Mouse (Mus musculus): ENCODE measurements at regions not wholly inside any gene's neighbourhood (a gene's known extent, or its start where the extent isn't known, plus 50 kb on each side); places are given as distances from the start of the nearest gene placed in this dataset.

DNA sequence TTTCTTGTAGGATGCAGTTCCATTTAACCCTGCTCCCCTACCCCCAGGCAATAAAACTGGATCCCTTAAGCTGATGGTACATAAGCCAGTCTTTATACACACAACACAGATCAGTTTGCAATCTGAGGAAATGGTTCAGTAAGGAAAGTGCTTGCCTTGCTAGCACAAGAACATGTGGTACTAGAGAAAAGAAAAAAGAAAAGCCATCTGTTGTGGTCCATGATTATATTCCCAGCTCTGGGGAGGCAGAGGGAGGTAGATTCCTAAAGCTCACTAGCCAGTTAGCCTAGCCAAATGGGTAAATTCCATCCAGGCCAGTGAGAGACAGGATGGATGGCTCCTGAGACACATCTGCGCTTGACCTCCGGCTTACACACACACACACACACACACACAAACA is 206.2 kb upstream of the Ddx18 start:
- ATAC-seq (no peak), DNase-seq (ENCODE audit: low spot score) (no peak)
- H3K27ac ChIP-seq (ENCODE audit: low read depth, low read length): no peak overlapping the region
- no peaks in the 10 kb centered on the region for H3K36me3 ChIP-seq (ENCODE audit: control insufficient read depth, insufficient read depth, low read length)
- 100% methylated on average over 2 of the region's 2 CpGs for WGBS
- no peaks in the 10 kb centered on the region for H3K4me1 ChIP-seq (ENCODE audit: control insufficient read depth, insufficient read depth, low read length)
- no peak overlapping the region for H3K9ac ChIP-seq (ENCODE audit: low read length)
- no peaks in the 10 kb centered on the region for H3K27me3 ChIP-seq (replicated peaks; ENCODE audit: control insufficient read depth, insufficient read depth, low read length)
- no peak overlapping the region for H3K4me2 ChIP-seq (ENCODE audit: low read length)
- H3K9me3 ChIP-seq (replicated peaks; ENCODE audit: control insufficient read depth, low read length): no peaks in the 10 kb centered on the region
- no peak overlapping the region for H3K4me3 ChIP-seq (ENCODE audit: low read depth, low read length)

DNA sequence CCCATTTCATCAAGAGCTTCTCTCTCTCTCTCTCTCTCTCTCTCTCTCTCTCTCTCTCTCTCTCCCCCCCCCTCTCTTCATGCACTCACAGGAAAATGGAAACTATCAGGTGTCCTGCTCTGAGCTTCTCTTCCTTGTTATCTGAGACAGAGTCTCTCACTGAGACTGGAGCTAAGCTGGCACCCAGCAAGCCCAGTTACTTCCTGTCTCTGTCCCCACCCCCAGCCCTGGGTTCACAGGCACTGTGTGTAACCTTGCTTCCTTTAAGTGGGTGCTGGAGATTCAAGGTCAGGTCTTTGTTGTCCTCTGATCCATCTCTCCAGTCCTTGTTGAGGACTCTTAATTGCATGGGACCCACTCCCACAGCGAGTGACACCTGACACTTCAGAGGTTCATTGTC is 203.7 kb upstream of the Ddx18 start:
- Histone ChIP-seq H3K27ac (ENCODE audit: low read depth, low read length) (no peak overlapping the region), H3K27me3 (replicated peaks; ENCODE audit: control insufficient read depth, insufficient read depth, low read length) (no peaks in the 10 kb centered on the region), H3K9ac (ENCODE audit: low read length) (no peak overlapping the region), H3K4me3 (ENCODE audit: low read depth, low read length) (no peak overlapping the region), H3K36me3 (ENCODE audit: control insufficient read depth, insufficient read depth, low read length) (no peaks in the 10 kb centered on the region), H3K9me3 (replicated peaks; ENCODE audit: control insufficient read depth, low read length) (no peaks in the 10 kb centered on the region), H3K4me2 (ENCODE audit: low read length) (no peak overlapping the region), H3K4me1 (ENCODE audit: control insufficient read depth, insufficient read depth, low read length) (no peaks in the 10 kb centered on the region)
- ATAC-seq (no peak), DNase-seq (ENCODE audit: low spot score) (no peak)
- WGBS: 90% methylated on average over 1 of the region's 1 CpGs

DNA sequence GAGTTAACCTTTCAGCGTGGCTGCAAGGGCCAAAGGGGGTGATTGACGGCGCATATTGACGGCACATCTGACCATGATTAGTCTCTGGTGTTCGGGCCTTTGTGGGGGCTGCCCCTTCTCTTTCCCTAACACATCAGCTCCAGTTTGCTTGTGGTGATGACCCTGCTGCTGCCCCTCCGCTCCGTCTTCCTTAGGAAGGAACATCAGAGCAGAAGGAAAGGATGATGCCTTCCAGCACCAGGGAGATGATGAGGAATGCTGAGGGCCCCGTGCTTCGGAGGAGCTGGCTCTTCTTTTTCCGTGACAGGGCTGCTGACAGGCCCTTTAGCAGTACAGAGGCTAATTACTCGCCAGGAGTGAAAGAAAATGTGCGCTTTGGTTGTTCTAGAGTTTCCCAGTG is 203.1 kb upstream of the Ddx18 start:
- DNase-seq (ENCODE audit: low spot score) (no peak), ATAC-seq (no peak)
- Histone ChIP-seq H3K27me3 (replicated peaks; ENCODE audit: control insufficient read depth, insufficient read depth, low read length) (no peaks in the 10 kb centered on the region), H3K27ac (ENCODE audit: low read depth, low read length) (no peak overlapping the region), H3K4me3 (ENCODE audit: low read depth, low read length) (no peak overlapping the region), H3K4me1 (ENCODE audit: control insufficient read depth, insufficient read depth, low read length) (no peaks in the 10 kb centered on the region), H3K36me3 (ENCODE audit: control insufficient read depth, insufficient read depth, low read length) (no peaks in the 10 kb centered on the region), H3K4me2 (ENCODE audit: low read length) (no peak overlapping the region), H3K9ac (ENCODE audit: low read length) (no peak overlapping the region), H3K9me3 (replicated peaks; ENCODE audit: control insufficient read depth, low read length) (no peaks in the 10 kb centered on the region)
- 69% methylated on average over 12 of the region's 12 CpGs for WGBS

DNA sequence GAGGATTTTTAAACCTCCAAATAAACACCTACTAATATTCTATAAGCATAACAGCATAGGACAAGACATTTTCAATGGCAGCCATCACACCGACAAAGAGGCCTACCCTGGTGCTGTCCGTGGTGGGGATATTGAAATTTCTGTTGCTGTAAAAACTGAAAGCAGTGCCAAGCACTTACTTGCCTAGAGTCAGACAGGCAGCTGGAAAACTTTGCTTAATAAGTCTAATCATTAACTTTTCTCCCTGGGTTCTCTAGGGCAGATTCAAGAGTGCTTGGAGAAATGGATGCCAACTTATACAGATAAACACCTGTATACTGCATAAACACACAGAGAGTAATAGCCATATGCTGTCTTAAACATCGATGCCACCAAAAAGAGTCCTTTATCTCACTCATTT is 192.3 kb upstream of the Ddx18 start:
- Histone ChIP-seq H3K4me2 (ENCODE audit: low read length) (no peak overlapping the region), H3K27me3 (replicated peaks; ENCODE audit: control insufficient read depth, insufficient read depth, low read length) (no peaks in the 10 kb centered on the region), H3K4me1 (ENCODE audit: control insufficient read depth, insufficient read depth, low read length) (no peaks in the 10 kb centered on the region), H3K27ac (ENCODE audit: low read depth, low read length) (no peak overlapping the region), H3K36me3 (ENCODE audit: control insufficient read depth, insufficient read depth, low read length) (no peaks in the 10 kb centered on the region), H3K4me3 (ENCODE audit: low read depth, low read length) (no peak overlapping the region), H3K9me3 (replicated peaks; ENCODE audit: control insufficient read depth, low read length) (no peaks in the 10 kb centered on the region), H3K9ac (ENCODE audit: low read length) (no peak overlapping the region)
- ATAC-seq: no peak
- no peak for DNase-seq (ENCODE audit: low spot score)
- 91% methylated on average over 3 of the region's 3 CpGs for WGBS

DNA sequence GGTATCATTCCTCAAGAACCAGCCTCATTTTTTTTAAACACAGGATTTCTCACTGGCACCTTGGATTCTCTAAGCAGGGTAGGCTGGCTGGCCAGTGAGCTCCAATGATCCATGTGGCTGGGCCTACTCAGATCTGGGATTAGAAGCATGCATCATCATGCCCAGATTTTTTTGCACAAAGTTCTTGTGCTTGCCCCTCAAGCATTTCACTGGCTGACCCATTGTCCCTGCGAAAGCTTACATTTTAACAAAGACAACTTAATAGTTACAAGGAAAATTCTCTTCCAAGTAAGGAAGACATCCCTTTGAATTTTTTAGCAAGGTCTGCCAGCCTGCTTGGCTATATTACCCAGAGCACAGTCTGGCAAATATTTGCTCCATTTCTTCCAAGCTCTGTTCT is 177.4 kb upstream of the Ddx18 start:
- ATAC-seq (no peak), DNase-seq (ENCODE audit: low spot score) (no peak)
- 96% methylated on average over 1 of the region's 1 CpGs for WGBS
- H3K4me2 ChIP-seq (ENCODE audit: low read length): no peak overlapping the region
- H3K4me1 ChIP-seq (ENCODE audit: control insufficient read depth, insufficient read depth, low read length): no peaks in the 10 kb centered on the region
- no peaks in the 10 kb centered on the region for H3K27me3 ChIP-seq (replicated peaks; ENCODE audit: control insufficient read depth, insufficient read depth, low read length)
- no peaks in the 10 kb centered on the region for H3K36me3 ChIP-seq (ENCODE audit: control insufficient read depth, insufficient read depth, low read length)
- H3K9ac ChIP-seq (ENCODE audit: low read length): no peak overlapping the region
- H3K4me3 ChIP-seq (ENCODE audit: low read depth, low read length): no peak overlapping the region
- no peak overlapping the region for H3K27ac ChIP-seq (ENCODE audit: low read depth, low read length)
- H3K9me3 ChIP-seq (replicated peaks; ENCODE audit: control insufficient read depth, low read length): no peaks in the 10 kb centered on the region

DNA sequence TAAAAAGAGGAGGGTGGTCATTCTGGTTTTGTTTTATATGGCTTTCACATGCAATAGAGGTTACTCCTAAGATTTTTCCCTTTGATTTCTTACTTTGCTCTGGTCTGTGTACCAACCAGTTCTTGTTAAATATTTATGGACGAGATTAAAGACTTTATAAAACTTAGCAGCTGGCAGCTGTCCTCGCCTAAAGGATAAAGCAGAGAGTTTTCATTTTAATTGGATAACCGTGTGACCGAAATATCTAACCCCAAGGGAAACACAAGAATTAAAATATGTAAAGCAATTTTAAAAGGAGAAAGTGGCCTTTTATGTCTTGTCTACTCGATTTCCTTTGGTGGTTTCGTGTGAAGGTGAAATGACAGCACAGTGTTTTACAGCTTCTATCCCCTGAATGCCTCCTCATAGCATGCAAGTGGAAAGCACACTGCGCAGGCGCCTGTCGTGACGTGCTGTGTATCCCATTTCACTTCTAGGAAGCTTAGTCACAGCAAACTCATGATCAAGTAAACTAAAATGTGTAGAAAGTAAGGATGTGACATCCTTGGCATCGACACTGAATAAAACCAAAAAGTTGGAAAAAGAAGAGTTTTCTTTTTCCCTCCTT is 167.4 kb upstream of the Ddx18 start:
- WGBS: 74% methylated on average over 11 of the region's 11 CpGs
- Histone ChIP-seq H3K9me3 (replicated peaks; ENCODE audit: control insufficient read depth, low read length) (no peaks in the 10 kb centered on the region), H3K4me1 (ENCODE audit: control insufficient read depth, insufficient read depth, low read length) (no peaks in the 10 kb centered on the region), H3K27ac (ENCODE audit: low read depth, low read length) (no peak overlapping the region), H3K36me3 (ENCODE audit: control insufficient read depth, insufficient read depth, low read length) (no peaks in the 10 kb centered on the region), H3K4me3 (ENCODE audit: low read depth, low read length) (no peak overlapping the region), H3K9ac (ENCODE audit: low read length) (no peak overlapping the region), H3K27me3 (replicated peaks; ENCODE audit: control insufficient read depth, insufficient read depth, low read length) (no peaks in the 10 kb centered on the region), H3K4me2 (ENCODE audit: low read length) (no peak overlapping the region)
- DNase-seq (ENCODE audit: low spot score) (peak; percentile 13), ATAC-seq (peak; percentile 23; the same call in 1 of the 2 replicates)

DNA sequence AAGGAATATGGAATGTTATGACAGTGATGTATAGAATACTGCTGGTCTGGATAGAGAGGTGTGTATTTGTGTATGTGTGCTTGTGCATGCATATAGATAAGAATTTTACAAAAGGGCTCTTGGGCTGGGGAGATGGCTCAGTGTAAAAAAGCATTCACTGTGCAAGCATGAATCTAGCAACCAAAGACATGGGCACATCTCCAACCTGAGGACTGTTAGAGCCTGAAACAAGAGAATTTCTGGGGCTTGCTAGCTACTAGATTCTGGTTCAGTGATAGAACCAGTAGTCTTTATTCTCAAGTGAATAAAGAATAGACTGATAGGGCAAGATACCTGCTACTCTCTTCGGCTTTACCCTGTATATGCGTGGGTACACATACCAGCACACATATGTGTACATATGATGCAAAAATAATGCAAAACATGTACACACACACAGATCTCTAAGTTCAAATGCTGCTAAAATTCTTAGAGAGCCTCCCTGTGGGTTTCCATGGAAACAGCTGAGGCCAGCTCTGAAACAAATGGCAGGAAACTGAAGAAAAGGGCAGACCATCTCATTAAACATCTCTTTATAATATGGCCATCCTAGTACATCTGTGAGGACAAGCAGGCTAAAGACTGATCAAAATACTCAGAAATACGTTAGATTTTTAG is 166.8 kb upstream of the Ddx18 start:
- 76% methylated on average over 3 of the region's 3 CpGs for WGBS
- H3K27me3 ChIP-seq (replicated peaks; ENCODE audit: control insufficient read depth, insufficient read depth, low read length): no peaks in the 10 kb centered on the region
- no peak overlapping the region for H3K4me2 ChIP-seq (ENCODE audit: low read length)
- peak; percentile 51 for DNase-seq (ENCODE audit: low spot score)
- no peaks in the 10 kb centered on the region for H3K4me1 ChIP-seq (ENCODE audit: control insufficient read depth, insufficient read depth, low read length)
- no peaks in the 10 kb centered on the region for H3K9me3 ChIP-seq (replicated peaks; ENCODE audit: control insufficient read depth, low read length)
- ATAC-seq: peak; percentile 34; the same call in 1 of the 2 replicates
- H3K27ac ChIP-seq (ENCODE audit: low read depth, low read length): no peak overlapping the region; the same call in 1 of the 2 replicates
- H3K9ac ChIP-seq (ENCODE audit: low read length): no peak overlapping the region
- H3K36me3 ChIP-seq (ENCODE audit: control insufficient read depth, insufficient read depth, low read length): no peaks in the 10 kb centered on the region
- no peak overlapping the region for H3K4me3 ChIP-seq (ENCODE audit: low read depth, low read length)

DNA sequence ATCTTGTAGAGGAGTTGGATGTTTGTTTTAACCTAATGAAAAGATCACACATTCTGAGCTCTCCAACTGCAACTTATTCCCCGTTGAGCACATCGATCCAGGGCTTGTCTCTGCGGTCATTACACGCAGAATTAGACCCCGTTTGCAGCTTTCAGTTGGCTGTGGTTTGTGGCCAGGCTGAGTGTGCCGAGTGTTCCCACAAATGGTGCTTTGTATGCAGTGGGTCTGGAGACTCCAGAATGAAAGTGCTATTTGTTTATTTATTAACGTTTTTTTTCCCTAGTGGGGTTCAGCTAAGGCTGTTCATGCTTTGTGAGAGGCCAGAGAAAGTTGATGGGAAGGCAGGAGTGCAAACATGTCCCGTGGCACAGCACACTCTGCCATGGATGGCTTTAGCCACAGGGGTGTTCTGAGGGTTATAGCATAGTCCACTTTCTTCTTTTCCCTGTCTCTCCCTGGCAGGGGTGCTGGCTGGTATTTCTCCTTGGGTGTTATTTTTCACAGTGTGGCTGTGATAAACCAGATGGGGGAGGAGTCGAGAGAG is 141.6 kb upstream of the Ddx18 start:
- no peaks in the 10 kb centered on the region for H3K9me3 ChIP-seq (replicated peaks; ENCODE audit: control insufficient read depth, low read length)
- no peaks in the 10 kb centered on the region for H3K4me1 ChIP-seq (ENCODE audit: control insufficient read depth, insufficient read depth, low read length)
- no peaks in the 10 kb centered on the region for H3K36me3 ChIP-seq (ENCODE audit: control insufficient read depth, insufficient read depth, low read length)
- no peaks in the 10 kb centered on the region for H3K27me3 ChIP-seq (replicated peaks; ENCODE audit: control insufficient read depth, insufficient read depth, low read length)
- WGBS: 83% methylated on average over 9 of the region's 9 CpGs
- H3K27ac ChIP-seq (ENCODE audit: low read depth, low read length): no peak overlapping the region
- H3K4me2 ChIP-seq (ENCODE audit: low read length): no peak overlapping the region
- H3K4me3 ChIP-seq (ENCODE audit: low read depth, low read length): no peak overlapping the region
- no peak overlapping the region for H3K9ac ChIP-seq (ENCODE audit: low read length)
- DNase-seq (ENCODE audit: low spot score) (no peak), ATAC-seq (no peak)

DNA sequence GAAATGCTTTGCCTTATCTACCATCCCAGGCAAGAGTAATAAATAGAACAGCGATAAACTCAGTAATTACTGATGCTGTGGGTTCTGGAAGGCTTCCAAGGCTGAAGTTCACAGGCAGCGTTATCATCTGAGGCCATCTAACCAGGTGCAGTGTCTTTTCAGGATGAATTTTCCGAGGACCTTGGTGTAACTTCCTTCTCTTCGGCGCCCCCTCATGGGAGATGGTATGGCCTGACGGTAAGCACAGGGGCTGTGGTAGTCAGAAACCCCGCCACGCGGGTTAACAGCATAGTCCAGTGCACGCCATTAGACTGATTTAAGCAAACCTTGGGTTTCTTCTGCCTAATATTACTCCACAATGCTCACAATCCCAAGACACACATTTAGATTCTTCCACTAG is 140.5 kb upstream of the Ddx18 start:
- H3K4me2 ChIP-seq (ENCODE audit: low read length): no peak overlapping the region
- no peak for DNase-seq (ENCODE audit: low spot score)

More for the DNA sequence above, 140.5 kb upstream of the Ddx18 start:
- no peak overlapping the region for H3K27ac ChIP-seq (ENCODE audit: low read depth, low read length)
- no peaks in the 10 kb centered on the region for H3K9me3 ChIP-seq (replicated peaks; ENCODE audit: control insufficient read depth, low read length)
- ATAC-seq: no peak
- no peaks in the 10 kb centered on the region for H3K4me1 ChIP-seq (ENCODE audit: control insufficient read depth, insufficient read depth, low read length)
- no peak overlapping the region for H3K9ac ChIP-seq (ENCODE audit: low read length)
- 70% methylated on average over 10 of the region's 10 CpGs for WGBS
- no peak overlapping the region for H3K4me3 ChIP-seq (ENCODE audit: low read depth, low read length)
- no peaks in the 10 kb centered on the region for H3K27me3 ChIP-seq (replicated peaks; ENCODE audit: control insufficient read depth, insufficient read depth, low read length)
- no peaks in the 10 kb centered on the region for H3K36me3 ChIP-seq (ENCODE audit: control insufficient read depth, insufficient read depth, low read length)
